Mouse (Mus musculus) kidney, adult 10 weeks (tissue): ENCODE measurements around the gene Klra3. TPM values are rescaled to one million over a fixed set of nuclear protein-coding genes. Genes with fewer than 3 reads are reported as not detected.

Source experiments
- polyA plus RNA-seq: library from polyadenylated mRNA; stranded (reverse); fragments of 350-450 nt; fragmentation: Illumina TruSeq; extraction: RNeasy Lipid Tissue Mini Kit (QIAGEN cat#74804); gene quantifications from one replicate; pipeline ENCODE4 v1.2.3, GENCODE M21; 2014; ENCODE audit warnings: low read depth, low replicate concordance

The Klra3 gene
- not detected for polyA plus RNA-seq

GRCm38 (mm10) chr6:130337411-130337810 is at the start of gene Klra3:
Gene Klra3 (minus strand): TSS chr6:130337574.

GRCm38 (mm10) chr6:130386750-130387149 is 49.4 kb upstream of the Klra3 start, which contains the start of gene Klra1:
Gene Klra1 (minus strand): TSS chr6:130386874.

GRCm38 (mm10) chr6:130281828-130282227 is 55.5 kb downstream of the Klra3 start, which contains the start of gene Klra10:
Gene Klra10 (minus strand): TSS chr6:130281928.

Other genes with a start within 250 kb of the Klra3 start
- gene Klra8, start 207.7 kb downstream of the Klra3 start, polyA plus RNA-seq, result not detected
- 0.40 TPM for gene Klra9, start 144.5 kb downstream of the Klra3 start, polyA plus RNA-seq
- gene Klra7, start 104.3 kb downstream of the Klra3 start, polyA plus RNA-seq, result not detected
- not detected for gene Klra10, start 55.6 kb downstream of the Klra3 start, polyA plus RNA-seq
- not detected for gene Klra1, start 49.3 kb upstream of the Klra3 start, polyA plus RNA-seq